Mouse (Mus musculus): ENCODE measurements around the gene Mvb12b.
"Not testable (repeated sequence)": the region's sequence is repeated elsewhere in the genome, so short reads cannot be mapped to it uniquely, and the experiment has no call there.

Mvb12b gene

DNA sequence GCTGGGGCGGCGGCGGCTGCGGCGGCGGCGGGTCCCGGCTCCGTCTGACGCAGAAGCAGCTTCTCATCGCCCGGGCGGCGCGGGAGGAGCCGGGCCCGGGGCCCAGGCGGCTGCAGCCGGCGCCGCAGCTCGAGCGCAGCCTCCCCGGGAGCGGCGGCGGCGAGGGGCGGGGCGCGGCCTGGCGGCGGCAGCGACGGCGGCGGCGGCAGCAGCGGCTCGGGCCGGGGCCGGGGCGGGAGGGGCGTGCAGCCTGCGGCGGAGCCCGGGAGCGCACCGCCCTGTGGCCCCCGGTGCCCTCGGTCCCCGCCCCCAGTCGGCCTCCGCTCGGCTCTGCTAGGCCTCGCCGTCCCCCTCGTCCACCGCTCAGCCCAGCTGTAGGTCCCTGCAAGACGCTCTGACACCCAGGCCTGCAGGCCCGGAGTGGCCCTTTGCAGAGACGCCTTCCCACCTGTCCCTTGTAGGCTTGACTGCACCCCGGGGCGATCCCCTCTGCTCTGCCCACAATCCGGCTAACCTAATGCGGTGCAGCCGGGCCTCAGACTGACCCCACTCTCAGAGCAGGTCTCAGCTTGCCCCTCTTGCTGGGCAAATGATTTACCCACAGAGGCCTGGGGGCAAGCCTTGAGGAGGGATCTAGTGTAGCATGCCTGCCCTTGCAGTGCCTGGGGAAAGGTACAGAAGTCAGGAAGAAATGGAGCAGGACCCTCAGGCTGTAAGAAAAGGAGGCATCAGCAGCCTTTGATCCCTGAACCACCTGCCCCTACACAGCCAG is at the start of gene Mvb12b:
Mvb12b (minus strand) TSS at position 619 of the 772 bp plus-strand sequence.
- DNase-seq: peak; percentile 80

GRCm38 (mm10) chr2:33935756-33936155 is 48.0 kb upstream of the Mvb12b start:
- DNase-seq: no peak

- DNase-seq: no peak
Observed at GRCm38 (mm10) chr2:33933606-33934510, 46.1 kb upstream of the Mvb12b start.

GRCm38 (mm10) chr2:33931161-33931560 is 43.4 kb upstream of the Mvb12b start:
- no peak for DNase-seq

DNA sequence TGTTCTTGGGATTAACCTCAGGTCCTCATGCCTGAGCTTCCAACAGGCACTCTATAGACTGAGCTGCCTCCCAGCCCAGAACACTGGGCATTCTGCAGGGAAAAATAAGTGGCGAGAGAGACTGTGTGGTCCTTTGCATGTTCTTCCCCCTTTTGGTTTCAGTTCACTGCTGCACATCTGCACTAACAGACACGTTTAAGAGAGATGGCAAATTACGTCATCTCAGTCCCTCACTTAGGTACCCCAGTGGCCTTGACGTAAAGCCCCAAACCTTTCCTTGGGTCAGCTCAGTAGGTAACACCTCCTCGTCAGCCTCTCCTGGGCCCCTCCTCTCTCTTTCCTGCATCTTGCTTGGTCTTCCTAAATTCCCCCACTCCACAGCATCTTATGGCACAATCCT is 37.5 kb upstream of the Mvb12b start:
- no peak for DNase-seq

DNA sequence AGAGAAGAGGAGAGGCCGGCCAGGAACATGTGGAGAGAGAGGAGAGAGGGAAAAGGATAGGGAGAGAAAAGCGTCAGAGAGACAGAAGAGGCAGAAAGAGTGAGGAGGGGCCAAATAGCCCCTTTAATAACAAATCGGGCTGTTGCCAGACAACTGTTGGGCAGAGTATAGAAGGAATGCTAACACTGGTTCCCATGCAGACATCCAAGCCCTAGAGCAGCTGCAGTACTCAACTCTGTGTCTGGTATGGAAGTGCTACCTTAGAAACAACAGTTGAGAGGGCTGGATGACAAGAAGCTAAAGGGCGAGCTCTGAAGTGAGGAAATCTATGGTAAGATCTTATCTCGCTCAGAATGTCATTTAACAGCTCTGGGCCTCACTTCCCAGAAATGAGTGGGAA is 35.7 kb upstream of the Mvb12b start:
- no peak for DNase-seq

DNA sequence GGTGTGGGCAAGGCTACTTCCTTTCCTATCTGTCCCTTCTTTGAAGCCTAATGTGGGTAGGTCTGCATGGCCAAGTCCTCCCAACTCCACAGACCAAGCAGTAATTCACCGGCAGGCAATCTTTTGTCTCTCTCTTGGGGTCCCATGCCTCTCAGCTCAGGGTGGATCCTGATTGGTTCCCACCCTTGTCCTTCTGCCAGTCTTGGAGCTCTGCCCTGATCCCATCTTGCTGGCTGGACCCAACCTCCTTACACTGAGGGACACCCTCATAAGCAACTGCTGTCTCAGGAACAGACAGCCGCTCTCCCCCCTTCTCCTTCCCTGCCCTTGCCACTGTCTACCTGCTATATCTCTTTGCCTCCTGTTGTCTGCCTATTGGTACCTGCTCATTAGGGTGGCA is 34.7 kb upstream of the Mvb12b start:
- DNase-seq: no peak

DNA sequence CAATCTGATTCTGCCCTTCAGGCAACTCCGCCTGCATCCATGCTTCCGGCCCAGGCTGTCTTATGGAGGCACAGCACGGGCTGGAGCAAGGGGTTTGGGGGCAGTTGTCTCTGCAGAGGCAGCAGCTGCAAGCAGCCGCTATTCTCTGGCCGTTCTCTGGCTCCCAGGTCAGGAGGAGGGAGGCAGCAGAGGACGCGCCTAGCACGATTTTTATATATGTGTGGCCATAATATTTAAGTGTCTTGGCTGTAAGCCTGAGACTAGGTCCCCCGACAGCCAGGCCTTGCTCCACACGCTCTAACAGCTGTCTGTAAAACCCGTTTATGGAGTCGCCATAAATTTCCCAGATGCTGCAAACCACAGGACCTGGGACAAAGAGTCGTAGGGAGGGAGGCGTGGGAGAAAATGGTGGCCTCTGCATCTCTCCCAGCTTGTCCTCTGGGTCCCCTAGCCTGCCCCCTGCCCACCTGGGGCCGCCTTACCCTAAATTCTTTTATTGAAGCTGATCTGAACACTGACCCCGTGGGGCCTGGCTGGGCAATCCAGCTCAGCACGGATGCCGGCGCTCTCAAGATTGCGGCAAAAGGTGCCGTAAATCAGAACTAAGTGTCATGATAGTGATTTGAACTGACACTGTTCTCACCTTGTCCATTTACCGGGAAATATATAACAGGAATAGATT is 32.3 kb upstream of the Mvb12b start:
- DNase-seq: peak; percentile 87

GRCm38 (mm10) chr2:33918824-33919223 is 31.1 kb upstream of the Mvb12b start:
- DNase-seq: peak; percentile 61

GRCm38 (mm10) chr2:33918318-33918717 is 30.6 kb upstream of the Mvb12b start:
- DNase-seq: peak; percentile 75

- no peak for DNase-seq
Observed at GRCm38 (mm10) chr2:33916603-33917002, 28.9 kb upstream of the Mvb12b start.

- DNase-seq: no peak
Observed at GRCm38 (mm10) chr2:33914998-33915397, 27.3 kb upstream of the Mvb12b start.

DNA sequence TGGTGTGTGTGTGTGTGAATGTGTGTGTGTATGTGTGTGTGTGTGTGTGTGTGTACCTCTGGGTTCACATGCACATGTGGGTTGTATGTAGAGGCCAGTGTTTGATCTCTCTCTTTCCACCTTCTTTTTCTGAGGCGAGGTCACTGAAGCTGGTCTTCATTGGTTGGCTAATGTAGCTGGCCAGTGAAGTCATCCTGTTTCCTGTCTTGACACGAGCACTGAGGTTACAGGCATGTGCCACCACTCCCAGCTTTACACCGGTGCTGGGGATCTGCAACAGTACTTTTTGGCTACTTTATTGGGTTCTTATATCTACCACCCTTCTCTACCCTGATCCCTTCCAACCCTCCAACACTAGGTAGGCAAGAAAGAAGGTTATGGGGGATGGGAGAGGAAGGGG is 26.6 kb upstream of the Mvb12b start:
- no peak for DNase-seq

- DNase-seq: not testable (repeated sequence)
Observed at GRCm38 (mm10) chr2:33913598-33913997, 25.9 kb upstream of the Mvb12b start.

GRCm38 (mm10) chr2:33912741-33913140 is 25.0 kb upstream of the Mvb12b start:
- DNase-seq: no peak

GRCm38 (mm10) chr2:33908374-33908773 is 20.6 kb upstream of the Mvb12b start:
- peak; percentile 72 for DNase-seq

- no peak for DNase-seq
Observed at GRCm38 (mm10) chr2:33907174-33907573, 19.4 kb upstream of the Mvb12b start.

GRCm38 (mm10) chr2:33895829-33896228 is 8.1 kb upstream of the Mvb12b start:
- DNase-seq: no peak

- no peak for DNase-seq
Observed at GRCm38 (mm10) chr2:33893151-33893550, 5.4 kb upstream of the Mvb12b start.

DNA sequence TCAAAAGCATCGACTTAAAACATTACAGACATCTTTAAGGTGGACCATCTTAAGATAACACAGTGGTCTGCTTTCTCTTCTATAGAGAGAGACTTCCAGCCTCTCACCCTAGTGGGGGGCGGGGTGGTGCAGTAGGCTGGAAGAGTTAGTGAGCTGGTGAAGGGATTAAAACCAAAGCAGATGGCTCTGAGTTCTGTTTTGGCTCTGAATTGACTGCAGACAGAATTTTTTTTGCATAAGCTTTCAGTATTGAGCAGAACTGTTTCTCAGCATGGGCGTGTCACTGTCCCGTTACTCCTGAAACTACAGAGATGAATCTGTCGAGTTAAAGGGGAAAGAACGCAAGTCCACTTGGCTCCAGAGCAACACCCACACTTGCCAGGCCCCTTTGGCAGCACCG is 4.6 kb upstream of the Mvb12b start:
- no peak for DNase-seq

DNA sequence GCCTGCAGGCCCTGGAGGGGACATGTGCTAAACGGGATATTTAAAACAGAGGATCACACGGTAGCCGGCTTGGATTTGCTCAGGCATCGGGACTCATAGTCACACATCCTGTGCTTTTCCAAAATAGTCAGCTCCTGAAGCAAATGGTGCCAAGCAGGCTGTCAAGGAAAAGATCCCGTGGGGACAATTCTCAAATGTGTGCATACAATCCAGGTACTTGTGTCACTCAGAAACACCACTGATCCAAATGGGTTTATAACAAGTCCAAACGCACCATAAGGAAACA is 297 bp upstream of the Mvb12b start:
- no peak for DNase-seq

GRCm38 (mm10) chr2:33886386-33887327 is 1.1 kb downstream of the Mvb12b start:
- peak; percentile 48 for DNase-seq
